Mouse (Mus musculus): ENCODE measurements around the gene Fgfr2. TPM values are rescaled to one million over a fixed set of nuclear protein-coding genes. Genes with fewer than 3 reads are reported as not detected.

The Fgfr2 gene
- polyA plus RNA-seq, 1 experiment from 2014 or later = 47.9 TPM

DNA sequence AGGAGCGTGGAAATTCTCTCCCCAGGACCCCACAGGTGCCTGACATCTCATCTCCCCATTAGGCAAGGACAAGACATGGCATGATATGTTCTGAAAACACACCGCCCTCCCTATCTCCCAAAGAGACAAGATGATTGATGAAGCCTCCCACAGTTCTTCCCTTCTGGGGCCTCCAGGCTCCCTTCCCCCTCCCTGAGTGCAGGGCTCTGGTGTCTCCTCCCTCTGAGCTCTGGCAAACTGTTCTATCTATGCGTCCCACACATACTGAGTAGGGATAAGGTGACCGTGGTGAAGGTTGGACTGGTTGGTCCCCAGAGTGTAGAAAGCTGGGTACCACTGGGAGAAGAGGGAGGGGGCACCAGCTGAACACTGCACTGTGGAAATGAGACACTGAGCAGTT lies 1024.7 kb downstream of the Fgfr2 start:
- no peak for ATAC-seq
- Histone ChIP-seq H3K27ac (no peak overlapping the region), H3K27me3 (no peaks in the 10 kb centered on the region), H3K36me3 (ENCODE audit: poor library complexity, severe bottlenecking) (no peaks in the 10 kb centered on the region), H3K9ac (no peak overlapping the region), H3K4me2 (no peak overlapping the region), H3K4me3 (no peak overlapping the region), H3K9me3 (replicated peaks) (no peaks in the 10 kb centered on the region; the same call in 1 of the 2 replicates), H3K4me1 (no peaks in the 10 kb centered on the region)
- 92% methylated on average over 4 of the region's 4 CpGs for WGBS

DNA sequence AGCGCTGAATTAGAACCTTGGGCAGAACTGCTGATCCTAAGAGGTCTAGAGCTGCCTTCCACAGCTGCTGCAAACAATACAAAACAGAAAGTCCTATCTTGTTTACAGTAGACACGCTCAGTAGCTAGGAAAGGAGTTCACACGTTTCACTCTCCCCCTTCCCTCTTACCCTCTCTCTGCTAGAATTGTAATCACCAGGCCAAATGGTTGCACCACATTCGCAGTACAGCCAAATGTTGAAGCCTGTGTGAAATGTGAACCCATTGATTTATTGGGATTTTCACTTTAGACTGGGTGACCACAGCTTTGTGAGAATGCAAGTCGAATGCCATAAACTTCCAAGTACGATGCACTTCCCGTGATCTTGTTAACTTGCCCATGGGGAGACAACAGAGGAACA lies 1028.5 kb downstream of the Fgfr2 start:
- Histone ChIP-seq H3K9me3 (replicated peaks) (no peaks in the 10 kb centered on the region; the same call in 1 of the 2 replicates), H3K27ac (no peak overlapping the region), H3K4me3 (no peak overlapping the region), H3K4me2 (no peak overlapping the region), H3K36me3 (ENCODE audit: poor library complexity, severe bottlenecking) (no peaks in the 10 kb centered on the region), H3K4me1 (no peaks in the 10 kb centered on the region), H3K9ac (no peak overlapping the region), H3K27me3 (no peaks in the 10 kb centered on the region)
- ATAC-seq = no peak
- WGBS = 88% methylated on average over 7 of the region's 7 CpGs

DNA sequence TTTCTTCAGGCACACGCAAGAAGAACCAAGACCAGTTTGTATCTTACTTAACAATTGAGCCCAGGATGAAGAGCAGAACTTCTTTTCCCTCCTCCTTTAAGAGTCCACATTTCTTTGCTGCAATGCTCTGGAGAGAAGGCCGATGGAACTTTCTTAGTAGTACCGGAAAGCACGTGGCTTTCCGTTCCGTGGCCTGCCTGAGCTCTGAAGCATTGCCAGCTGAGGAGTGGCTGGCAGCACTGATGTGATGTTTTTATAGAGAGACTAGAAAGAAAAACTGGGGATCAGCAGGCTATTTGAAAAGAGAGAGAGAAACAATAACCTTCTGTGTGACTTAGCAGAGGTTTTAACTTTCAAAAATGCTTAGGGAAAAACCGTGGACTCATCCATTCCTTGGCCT lies 1031.6 kb downstream of the Fgfr2 start:
- Histone ChIP-seq H3K36me3 (ENCODE audit: poor library complexity, severe bottlenecking) (no peaks in the 10 kb centered on the region), H3K27me3 (no peaks in the 10 kb centered on the region), H3K27ac (no peak overlapping the region), H3K4me1 (no peaks in the 10 kb centered on the region), H3K4me2 (no peak overlapping the region), H3K4me3 (no peak overlapping the region), H3K9me3 (replicated peaks) (no peaks in the 10 kb centered on the region), H3K9ac (no peak overlapping the region)
- 87% methylated on average over 7 of the region's 7 CpGs for WGBS
- ATAC-seq = no peak

- no peak overlapping the region for H3K4me3 ChIP-seq
- no peaks in the 10 kb centered on the region for H3K4me1 ChIP-seq
- H3K9me3 ChIP-seq (replicated peaks) = no peaks in the 10 kb centered on the region
- H3K27me3 ChIP-seq = no peaks in the 10 kb centered on the region
- no peak overlapping the region for H3K27ac ChIP-seq
- no peak overlapping the region for H3K9ac ChIP-seq
- ATAC-seq = no peak
- no peaks in the 10 kb centered on the region for H3K36me3 ChIP-seq (ENCODE audit: poor library complexity, severe bottlenecking)
- no peak overlapping the region for H3K4me2 ChIP-seq
- WGBS = 77% methylated on average over 6 of the region's 6 CpGs
Observed at GRCm38 (mm10) chr7:132088606-132089005, 1034.5 kb downstream of the Fgfr2 start.

GRCm38 (mm10) chr7:132088181-132088580 lies 1035.0 kb downstream of the Fgfr2 start:
- Histone ChIP-seq H3K36me3 (ENCODE audit: poor library complexity, severe bottlenecking) (no peaks in the 10 kb centered on the region), H3K4me2 (no peak overlapping the region), H3K9me3 (replicated peaks) (no peaks in the 10 kb centered on the region), H3K9ac (no peak overlapping the region), H3K27me3 (no peaks in the 10 kb centered on the region), H3K27ac (no peak overlapping the region), H3K4me3 (no peak overlapping the region), H3K4me1 (no peaks in the 10 kb centered on the region)
- WGBS = 76% methylated on average over 4 of the region's 4 CpGs
- ATAC-seq = no peak

- no peaks in the 10 kb centered on the region for H3K36me3 ChIP-seq (ENCODE audit: poor library complexity, severe bottlenecking)
- 76% methylated on average over 1 of the region's 1 CpGs for WGBS
- no peak overlapping the region for H3K9ac ChIP-seq
- no peaks in the 10 kb centered on the region for H3K27me3 ChIP-seq
- no peak for ATAC-seq
- no peaks in the 10 kb centered on the region for H3K4me1 ChIP-seq
- no peak overlapping the region for H3K27ac ChIP-seq
- no peak overlapping the region for H3K4me3 ChIP-seq
- H3K9me3 ChIP-seq (replicated peaks) = no peaks in the 10 kb centered on the region
- no peak overlapping the region for H3K4me2 ChIP-seq
Observed at GRCm38 (mm10) chr7:132075825-132076224, 1047.3 kb downstream of the Fgfr2 start.

- ATAC-seq = no peak
Observed at GRCm38 (mm10) chr7:132074503-132074902, 1048.6 kb downstream of the Fgfr2 start.

DNA sequence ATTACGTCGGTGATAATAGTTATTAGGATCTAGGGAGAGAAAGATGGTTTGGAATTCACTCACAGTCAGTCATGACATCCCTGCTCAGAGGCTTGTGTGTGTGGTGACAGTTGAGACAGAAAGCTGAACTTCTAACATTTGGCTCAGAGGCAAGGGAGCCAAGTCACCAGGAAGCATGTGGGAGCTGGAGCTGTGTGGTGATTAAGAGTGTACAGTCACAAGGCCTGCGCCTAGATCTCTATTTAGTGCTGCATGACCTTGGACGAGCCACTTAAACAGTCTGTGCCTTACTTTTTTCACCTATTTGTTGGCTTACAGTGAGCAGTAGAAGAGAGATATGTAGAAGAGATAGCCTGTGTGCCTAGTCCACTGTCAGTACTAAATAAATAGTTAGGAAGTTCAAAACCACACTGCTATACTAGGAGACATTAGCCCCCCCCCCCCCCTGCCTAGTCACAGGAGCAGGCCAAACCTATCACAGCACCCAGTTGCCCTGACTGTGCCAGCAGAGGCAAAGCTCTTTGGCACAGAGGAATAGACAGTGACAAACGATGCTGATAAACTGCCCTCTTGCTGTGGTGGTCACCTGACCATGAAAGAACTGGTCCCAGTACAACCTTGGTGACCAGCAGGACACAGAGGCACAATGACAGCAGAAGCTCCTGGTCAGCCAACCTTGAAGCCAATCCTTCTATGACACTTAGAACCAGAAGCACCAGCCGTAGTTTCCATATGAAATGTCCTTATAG lies 1052.1 kb downstream of the Fgfr2 start:
- no peak overlapping the region for H3K27ac ChIP-seq
- ATAC-seq = no peak
- no peaks in the 10 kb centered on the region for H3K27me3 ChIP-seq
- H3K4me3 ChIP-seq = no peak overlapping the region
- WGBS = 89% methylated on average over 6 of the region's 6 CpGs
- no peaks in the 10 kb centered on the region for H3K9me3 ChIP-seq (replicated peaks)
- no peaks in the 10 kb centered on the region for H3K4me1 ChIP-seq
- no peaks in the 10 kb centered on the region for H3K36me3 ChIP-seq (ENCODE audit: poor library complexity, severe bottlenecking)
- no peak overlapping the region for H3K4me2 ChIP-seq
- no peak overlapping the region for H3K9ac ChIP-seq

More at GRCm38 (mm10) chr7:132074503-132074902, 1048.6 kb downstream of the Fgfr2 start:
- Histone ChIP-seq H3K4me1 (no peaks in the 10 kb centered on the region), H3K27me3 (no peaks in the 10 kb centered on the region), H3K4me2 (no peak overlapping the region), H3K9ac (no peak overlapping the region), H3K9me3 (replicated peaks) (no peaks in the 10 kb centered on the region), H3K36me3 (ENCODE audit: poor library complexity, severe bottlenecking) (no peaks in the 10 kb centered on the region), H3K27ac (no peak overlapping the region), H3K4me3 (no peak overlapping the region)
- WGBS = 73% methylated on average over 3 of the region's 3 CpGs

DNA sequence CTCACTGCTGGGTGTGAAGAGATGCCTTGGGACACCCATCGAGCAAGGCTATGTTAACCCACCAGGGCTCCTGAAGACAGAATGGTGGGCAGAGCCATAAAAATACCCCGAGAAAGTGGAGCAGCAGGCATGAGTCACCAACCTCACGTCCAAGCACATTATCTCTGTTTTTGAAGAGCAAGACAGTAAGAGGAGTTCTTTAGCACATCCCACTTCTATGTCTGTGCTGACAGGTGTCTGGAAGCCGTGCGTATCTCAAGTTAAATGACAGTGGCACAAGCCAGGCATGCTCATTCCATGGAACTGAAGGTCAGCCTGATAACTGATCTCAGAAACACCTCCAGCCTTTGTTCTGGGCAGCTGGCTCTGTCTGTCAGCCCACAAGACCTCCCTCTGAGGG lies 1055.2 kb downstream of the Fgfr2 start:
- 85% methylated on average over 5 of the region's 5 CpGs for WGBS
- Histone ChIP-seq H3K4me3 (no peak overlapping the region), H3K27ac (no peak overlapping the region), H3K9ac (no peak overlapping the region), H3K36me3 (ENCODE audit: poor library complexity, severe bottlenecking) (no peaks in the 10 kb centered on the region), H3K4me2 (no peak overlapping the region), H3K4me1 (no peaks in the 10 kb centered on the region), H3K27me3 (no peaks in the 10 kb centered on the region), H3K9me3 (replicated peaks) (no peaks in the 10 kb centered on the region)
- no peak for ATAC-seq

GRCm38 (mm10) chr7:132067511-132067910 lies 1055.6 kb downstream of the Fgfr2 start:
- Histone ChIP-seq H3K27me3 (no peaks in the 10 kb centered on the region), H3K4me1 (no peaks in the 10 kb centered on the region), H3K27ac (no peak overlapping the region), H3K4me2 (no peak overlapping the region), H3K9ac (no peak overlapping the region), H3K36me3 (ENCODE audit: poor library complexity, severe bottlenecking) (no peaks in the 10 kb centered on the region), H3K9me3 (replicated peaks) (no peaks in the 10 kb centered on the region), H3K4me3 (no peak overlapping the region)
- ATAC-seq = no peak
- 83% methylated on average over 5 of the region's 5 CpGs for WGBS

DNA sequence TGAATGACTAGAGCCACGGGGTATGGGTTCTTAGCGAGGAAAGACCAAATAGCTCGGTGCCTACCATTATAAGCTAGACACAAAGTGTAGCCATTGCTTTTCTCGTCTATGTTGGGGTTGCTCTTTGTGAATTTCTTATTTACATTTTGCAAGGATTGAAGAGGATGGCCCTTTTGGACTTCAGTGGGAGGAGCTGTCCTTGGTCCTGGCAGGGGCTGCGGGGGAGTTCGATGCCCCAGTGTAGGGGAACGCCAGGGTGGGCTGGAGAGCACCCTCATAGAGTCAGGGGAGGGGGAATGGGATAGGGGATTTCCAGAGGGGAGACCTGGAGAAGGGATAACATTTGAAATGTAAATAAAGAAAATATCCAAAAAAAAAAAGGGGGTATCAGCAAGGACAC lies 1063.0 kb downstream of the Fgfr2 start:
- H3K4me2 ChIP-seq = no peak overlapping the region
- no peak for ATAC-seq
- H3K27me3 ChIP-seq = no peaks in the 10 kb centered on the region
- H3K9ac ChIP-seq = no peak overlapping the region
- H3K27ac ChIP-seq = no peak overlapping the region
- no peaks in the 10 kb centered on the region for H3K9me3 ChIP-seq (replicated peaks)
- no peaks in the 10 kb centered on the region for H3K36me3 ChIP-seq (ENCODE audit: poor library complexity, severe bottlenecking)
- no peak overlapping the region for H3K4me3 ChIP-seq
- H3K4me1 ChIP-seq = no peaks in the 10 kb centered on the region
- WGBS = 83% methylated on average over 7 of the region's 7 CpGs

DNA sequence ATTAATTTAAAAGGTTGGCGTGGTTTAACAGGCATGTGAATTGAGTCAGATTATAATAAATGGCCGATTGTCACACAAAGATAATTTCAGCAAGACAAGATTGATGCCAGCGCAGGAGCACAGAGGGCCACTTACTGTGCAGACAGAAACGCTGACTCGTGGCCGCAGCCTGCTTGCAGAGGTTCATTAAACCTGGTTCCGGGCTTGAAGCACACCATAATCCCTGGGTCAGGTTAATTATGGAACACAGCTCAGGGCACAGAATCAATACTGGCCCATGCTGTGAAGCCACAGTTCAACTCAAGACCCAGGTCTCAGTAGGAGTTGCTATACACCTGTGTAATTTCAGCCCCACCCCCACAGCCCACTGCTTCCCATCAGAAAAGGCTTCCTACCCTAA lies 1066.6 kb downstream of the Fgfr2 start:
- Histone ChIP-seq H3K9me3 (replicated peaks) (no peaks in the 10 kb centered on the region), H3K27ac (no peak overlapping the region), H3K9ac (no peak overlapping the region), H3K36me3 (ENCODE audit: poor library complexity, severe bottlenecking) (no peaks in the 10 kb centered on the region), H3K4me2 (no peak overlapping the region), H3K4me1 (no peaks in the 10 kb centered on the region), H3K27me3 (no peaks in the 10 kb centered on the region), H3K4me3 (no peak overlapping the region)
- 35% methylated on average over 7 of the region's 7 CpGs for WGBS
- no peak for ATAC-seq

DNA sequence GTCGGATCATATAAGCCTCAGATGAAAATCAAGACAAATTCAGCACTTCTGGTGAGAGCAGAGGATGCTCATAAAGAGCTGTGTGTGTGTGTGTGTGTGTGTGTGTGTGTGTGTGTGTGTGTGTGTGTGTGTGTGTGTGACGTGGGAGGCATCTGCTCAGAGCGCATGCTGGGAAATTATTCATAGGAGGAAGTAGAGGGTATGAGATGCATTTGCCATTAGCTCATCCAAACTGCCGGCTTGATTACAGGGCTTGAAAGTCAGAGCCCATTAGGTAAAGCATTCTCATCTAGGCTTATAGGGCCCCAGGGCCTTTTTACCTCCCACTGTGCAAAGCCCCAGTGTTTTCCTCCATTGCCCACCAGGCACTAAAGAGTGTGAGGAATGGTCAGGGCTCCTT lies 1076.5 kb downstream of the Fgfr2 start:
- Histone ChIP-seq H3K27ac (no peak overlapping the region), H3K36me3 (ENCODE audit: poor library complexity, severe bottlenecking) (no peaks in the 10 kb centered on the region), H3K9me3 (replicated peaks) (no peaks in the 10 kb centered on the region), H3K27me3 (no peaks in the 10 kb centered on the region), H3K4me2 (no peak overlapping the region), H3K4me1 (peaks cover 16% of the 10 kb centered on the region), H3K4me3 (no peak overlapping the region), H3K9ac (no peak overlapping the region)
- WGBS = 28% methylated on average over 2 of the region's 4 CpGs
- ATAC-seq = no peak

Measured in forebrain, embryonic 13.5 days (tissue).